Mouse (Mus musculus) liver, embryonic 11.5 days (tissue): Measurements from ENCODE around the gene Twist1. TPM values are rescaled to one million over a fixed set of nuclear protein-coding genes. Genes with fewer than 3 reads are reported as not detected.

Source experiments
- ATAC-seq: fragments of 200-750 bp; cut with Nextera tagmentation; replicated peaks from 2 replicates; pipeline ENCODE4 v1.8.0; 2017; ENCODE audit warnings: moderate number of reproducible peaks, mild to moderate bottlenecking, moderate TSS enrichment, moderate library complexity; ENCODE audit not compliant: low FRiP score
- DNase-seq: peaks from one replicate; pipeline ENCODE4 v3.0.0-alpha.2; 2017; ENCODE audit warnings: low spot score
- H3K27ac ChIP-seq: fragments of 300-500 bp; sonication (generic); 2 replicates; pipeline ENCODE4 v1.5.1; 2014; ENCODE audit warnings: mild to moderate bottlenecking, low read depth, low read length, control low read depth
- H3K27me3 ChIP-seq: fragments of 300-500 bp; sonication (generic); replicated peaks from 2 replicates; pipeline ENCODE4 v1.6.1; 2014; ENCODE audit warnings: low read length, mixed read lengths; ENCODE audit not compliant: control insufficient read depth, insufficient read depth
- H3K36me3 ChIP-seq: fragments of 300-500 bp; sonication (generic); 2 replicates; pipeline ENCODE4 v1.6.1; 2014; ENCODE audit warnings: mild to moderate bottlenecking, low read length, moderate library complexity, mixed read lengths; ENCODE audit not compliant: control insufficient read depth, insufficient read depth
- H3K4me1 ChIP-seq: fragments of 300-500 bp; sonication (generic); replicated peaks from 2 replicates; pipeline ENCODE4 v1.6.1; 2014; ENCODE audit warnings: low read length, mixed read lengths; ENCODE audit not compliant: control insufficient read depth, insufficient read depth
- H3K4me2 ChIP-seq: fragments of 300-500 bp; sonication (generic); 2 replicates; pipeline ENCODE4 v1.6.1; 2014; ENCODE audit warnings: mild to moderate bottlenecking, control low read depth, moderate library complexity
- H3K4me3 ChIP-seq: fragments of 300-500 bp; sonication (generic); 2 replicates; pipeline ENCODE4 v1.5.1; 2014; ENCODE audit warnings: low read depth, low read length, control low read depth
- H3K9ac ChIP-seq: fragments of 300-500 bp; sonication (generic); 2 replicates; pipeline ENCODE4 v1.6.1; 2014; ENCODE audit warnings: low read depth, low read length, control low read depth
- H3K9me3 ChIP-seq: fragments of 300-500 bp; sonication (generic); 2 replicates; pipeline ENCODE4 v1.6.1; 2016; ENCODE audit warnings: low read length, inconsistent platforms, mixed read lengths; ENCODE audit not compliant: control insufficient read depth
- WGBS: fragments of 180-500 bp; shearing (Covaris S2); extraction: QIAGEN DNeasy Blood & Tissue Kit; methylation state at CpG from one replicate; pipeline ENCODE4 v1.1.7; 2014; 5-methylcytosine and 5-hydroxymethylcytosine counted together
- polyA plus RNA-seq: library from polyadenylated mRNA; unstranded; fragments of >200 nt; fragmentation: Nextera tagmentation; extraction: Ambion mirVana; gene quantifications from 2 replicates; pipeline ENCODE4 v1.2.1, GENCODE M21; 2014

The Twist1 gene
- polyA plus RNA-seq, 1 experiment from 2014 or later, result 6.1 TPM

- ATAC-seq, result no peak
These were observed 24.0 kb downstream of the Twist1 start for GRCm38 (mm10) chr12:33981433-33981832.

DNA sequence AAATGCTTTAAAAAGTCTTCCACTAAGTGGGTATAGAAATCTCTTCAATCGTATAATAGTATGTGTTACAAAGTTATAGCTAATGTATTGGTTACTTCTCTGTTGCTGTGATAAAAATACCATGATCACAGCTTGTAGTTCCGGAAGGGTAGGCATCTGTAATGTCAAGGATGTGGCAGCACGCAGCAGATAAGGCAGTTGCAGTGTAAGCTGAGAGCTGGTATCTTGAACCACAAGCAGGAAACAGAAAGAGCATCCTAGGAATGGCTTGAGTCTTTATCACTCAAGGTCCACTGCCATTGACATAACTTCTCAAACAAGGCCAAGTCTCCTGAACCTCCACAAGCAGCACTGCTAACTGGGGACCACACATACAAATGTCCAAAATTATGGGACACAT lies 35.7 kb downstream of the Twist1 start:
- Histone ChIP-seq H3K36me3 (no peaks in the 10 kb centered on the region), H3K4me1 (no peaks in the 10 kb centered on the region), H3K27ac (no peak overlapping the region), H3K27me3 (no peaks in the 10 kb centered on the region), H3K9ac (no peak overlapping the region), H3K4me2 (no peak overlapping the region), H3K4me3 (no peak overlapping the region), H3K9me3 (no peaks in the 10 kb centered on the region)
- ATAC-seq (0 out of 2 replicates have a peak, but pooled peaks have one; percentile 53), DNase-seq (no peak)
- 47% methylated on average over 3 of the region's 3 CpGs for WGBS

More at GRCm38 (mm10) chr12:33981433-33981832, 24.0 kb downstream of the Twist1 start:
- Histone ChIP-seq H3K4me2 (no peak overlapping the region), H3K9me3 (no peaks in the 10 kb centered on the region), H3K4me3 (no peak overlapping the region), H3K27me3 (no peaks in the 10 kb centered on the region), H3K9ac (no peak overlapping the region), H3K27ac (no peak overlapping the region), H3K4me1 (no peaks in the 10 kb centered on the region), H3K36me3 (no peaks in the 10 kb centered on the region)
- WGBS, result 67% methylated on average over 7 of the region's 7 CpGs
- DNase-seq, result no peak

Other genes with a start within 250 kb of the Twist1 start
- gene Ferd3l, start 29.2 kb upstream of the Twist1 start, polyA plus RNA-seq, result not detected in 2 replicates